Mouse (Mus musculus) heart, embryonic 11.5 days (tissue): ENCODE measurements at regions not wholly inside any gene's neighbourhood (a gene's known extent, or its start where the extent isn't known, plus 50 kb on each side); places are given as distances from the start of the nearest gene placed in this dataset.
A peak's percentile ranks its signal among the peaks of the same experiment; 100 is the strongest.

ENCODE experiments used
- ATAC-seq: fragments of 200-750 bp; cut with Nextera tagmentation; replicated peaks from 2 replicates; pipeline ENCODE4 v1.8.0; 2017; ENCODE audit warnings: moderate library complexity; ENCODE audit not compliant: insufficient number of reproducible peaks, low FRiP score, low TSS enrichment
- H3K27ac ChIP-seq: fragments of 300-500 bp; sonication (generic); 2 replicates; pipeline ENCODE4 v1.5.1; 2014; ENCODE audit warnings: mild to moderate bottlenecking, low read depth, low read length
- H3K27me3 ChIP-seq: fragments of 300-500 bp; sonication (generic); 2 replicates; pipeline ENCODE4 v1.6.1; 2014; ENCODE audit warnings: mild to moderate bottlenecking, low read length, mixed read lengths; ENCODE audit not compliant: control insufficient read depth, insufficient read depth
- H3K36me3 ChIP-seq: fragments of 300-500 bp; sonication (generic); 2 replicates; pipeline ENCODE4 v1.6.1; 2014; ENCODE audit warnings: mild to moderate bottlenecking, low read length, moderate library complexity, mixed read lengths; ENCODE audit not compliant: control insufficient read depth, insufficient read depth
- H3K4me1 ChIP-seq: fragments of 300-500 bp; sonication (generic); 2 replicates; pipeline ENCODE4 v1.6.1; 2014; ENCODE audit warnings: low read length; ENCODE audit not compliant: control insufficient read depth, insufficient read depth
- H3K4me2 ChIP-seq: fragments of 300-500 bp; sonication (generic); 2 replicates; pipeline ENCODE4 v1.6.1; 2014; ENCODE audit warnings: mild to moderate bottlenecking, moderate library complexity
- H3K4me3 ChIP-seq: fragments of 300-500 bp; sonication (generic); 2 replicates; pipeline ENCODE4 v1.5.1; 2014; ENCODE audit warnings: low read depth, low read length
- H3K9ac ChIP-seq: fragments of 300-500 bp; sonication (generic); 2 replicates; pipeline ENCODE4 v1.6.1; 2014; ENCODE audit warnings: mild to moderate bottlenecking, low read depth, low read length, moderate library complexity
- H3K9me3 ChIP-seq: fragments of 300-500 bp; sonication (generic); replicated peaks from 2 replicates; pipeline ENCODE4 v1.6.1; 2016; ENCODE audit warnings: low read length; ENCODE audit not compliant: control insufficient read depth
- WGBS: fragments of 180-500 bp; shearing (Covaris S2); extraction: QIAGEN DNeasy Blood & Tissue Kit; methylation state at CpG from one replicate; pipeline ENCODE4 v1.1.7; 2014; ENCODE audit not compliant: insufficient replicate concordance; 5-methylcytosine and 5-hydroxymethylcytosine counted together

GRCm38 (mm10) chr5:75835556-75835961 lies 142.7 kb downstream of the Kdr start:
- no peaks in the 10 kb centered on the region for H3K9me3 ChIP-seq
- 43% methylated on average over 20 of the region's 20 CpGs for WGBS
- no peak for ATAC-seq
- no peak overlapping the region for H3K9ac ChIP-seq
- 0 out of 2 replicates have a peak, but pooled peaks cover 2% of the 10 kb centered on the region for H3K4me1 ChIP-seq
- no peaks in the 10 kb centered on the region for H3K36me3 ChIP-seq
- H3K27ac ChIP-seq, result no peak overlapping the region
- H3K4me2 ChIP-seq, result peak overlapping the region; percentile 55
- no peaks in the 10 kb centered on the region for H3K27me3 ChIP-seq
- peak overlapping the region; percentile 12; the same call in 1 of the 2 replicates for H3K4me3 ChIP-seq

GRCm38 (mm10) chr5:75834766-75835555 lies 143.3 kb downstream of the Kdr start:
- Histone ChIP-seq H3K36me3 (no peaks in the 10 kb centered on the region), H3K27ac (no peak overlapping the region), H3K4me3 (peak overlapping the region; percentile 12; the same call in 1 of the 2 replicates), H3K9ac (no peak overlapping the region), H3K4me2 (peak overlapping the region; percentile 55), H3K27me3 (no peaks in the 10 kb centered on the region), H3K4me1 (peaks cover 6% of the 10 kb centered on the region; the same call in 1 of the 2 replicates), H3K9me3 (no peaks in the 10 kb centered on the region)
- ATAC-seq, result no peak
- WGBS, result 42% methylated on average over 17 of the region's 17 CpGs

GRCm38 (mm10) chr5:75832341-75832740 lies 145.9 kb downstream of the Kdr start:
- no peak overlapping the region for H3K27ac ChIP-seq
- H3K9me3 ChIP-seq, result no peaks in the 10 kb centered on the region
- peaks cover 6% of the 10 kb centered on the region; the same call in 1 of the 2 replicates for H3K4me1 ChIP-seq
- H3K9ac ChIP-seq, result no peak overlapping the region
- H3K4me3 ChIP-seq, result no peak overlapping the region
- H3K36me3 ChIP-seq, result no peaks in the 10 kb centered on the region
- 78% methylated on average over 5 of the region's 5 CpGs for WGBS
- no peaks in the 10 kb centered on the region for H3K27me3 ChIP-seq
- no peak for ATAC-seq
- no peak overlapping the region for H3K4me2 ChIP-seq

- H3K9me3 ChIP-seq, result no peaks in the 10 kb centered on the region
- no peak overlapping the region; the same call in 1 of the 2 replicates for H3K4me2 ChIP-seq
- WGBS, result 34% methylated on average over 6 of the region's 6 CpGs
- H3K36me3 ChIP-seq, result no peaks in the 10 kb centered on the region
- no peak overlapping the region for H3K4me3 ChIP-seq
- H3K27me3 ChIP-seq, result no peaks in the 10 kb centered on the region
- no peak overlapping the region for H3K9ac ChIP-seq
- ATAC-seq, result no peak
- H3K4me1 ChIP-seq, result peaks cover 4% of the 10 kb centered on the region; the same call in 1 of the 2 replicates
- H3K27ac ChIP-seq, result no peak overlapping the region
Measured at GRCm38 (mm10) chr5:75829850-75830625, 148.2 kb downstream of the Kdr start.

GRCm38 (mm10) chr5:75828332-75828731 lies 149.9 kb downstream of the Kdr start:
- Histone ChIP-seq H3K4me2 (no peak overlapping the region), H3K4me1 (peaks cover 4% of the 10 kb centered on the region; the same call in 1 of the 2 replicates), H3K36me3 (no peaks in the 10 kb centered on the region), H3K27ac (no peak overlapping the region), H3K4me3 (no peak overlapping the region), H3K9me3 (no peaks in the 10 kb centered on the region), H3K27me3 (no peaks in the 10 kb centered on the region), H3K9ac (no peak overlapping the region)
- ATAC-seq, result no peak
- 84% methylated on average over 5 of the region's 5 CpGs for WGBS

GRCm38 (mm10) chr5:75826283-75827098 lies 151.8 kb downstream of the Kdr start:
- whole genome bisulfite sequencing, result 30% methylated on average over 10 of the region's 10 CpGs
- no peaks in the 10 kb centered on the region for H3K9me3 ChIP-seq

GRCm38 (mm10) chr5:75825576-75825975 lies 152.7 kb downstream of the Kdr start:
- peak overlapping the region; percentile 2; the same call in 1 of the 2 replicates for H3K27ac ChIP-seq
- H3K4me3 ChIP-seq, result no peak overlapping the region
- H3K4me2 ChIP-seq, result no peak overlapping the region
- no peaks in the 10 kb centered on the region for H3K36me3 ChIP-seq
- no peaks in the 10 kb centered on the region for H3K27me3 ChIP-seq
- H3K9ac ChIP-seq, result no peak overlapping the region
- ATAC-seq, result no peak
- H3K9me3 ChIP-seq, result no peaks in the 10 kb centered on the region
- peaks cover 4% of the 10 kb centered on the region; the same call in 1 of the 2 replicates for H3K4me1 ChIP-seq
- 36% methylated on average over 5 of the region's 5 CpGs for WGBS

More at GRCm38 (mm10) chr5:75826283-75827098, 151.8 kb downstream of the Kdr start:
- H3K36me3 ChIP-seq, result no peaks in the 10 kb centered on the region
- H3K9ac ChIP-seq, result no peak overlapping the region
- ATAC-seq, result no peak
- no peaks in the 10 kb centered on the region for H3K27me3 ChIP-seq
- no peak overlapping the region for H3K4me3 ChIP-seq
- H3K4me1 ChIP-seq, result peaks cover 4% of the 10 kb centered on the region; the same call in 1 of the 2 replicates
- H3K27ac ChIP-seq, result peak overlapping the region; percentile 2; the same call in 1 of the 2 replicates
- no peak overlapping the region for H3K4me2 ChIP-seq

- H3K36me3 ChIP-seq, result no peaks in the 10 kb centered on the region
- no peak for ATAC-seq
- no peaks in the 10 kb centered on the region for H3K4me1 ChIP-seq
- no peak overlapping the region for H3K4me2 ChIP-seq
- no peaks in the 10 kb centered on the region for H3K27me3 ChIP-seq
- H3K27ac ChIP-seq, result no peak overlapping the region
- WGBS, result 77% methylated on average over 4 of the region's 4 CpGs
- H3K9ac ChIP-seq, result no peak overlapping the region
- no peak overlapping the region for H3K4me3 ChIP-seq
- no peaks in the 10 kb centered on the region for H3K9me3 ChIP-seq
Measured at GRCm38 (mm10) chr5:75824660-75825059, 153.6 kb downstream of the Kdr start.
